Mouse (Mus musculus): ENCODE data around the gene Ephx4.

DNA sequence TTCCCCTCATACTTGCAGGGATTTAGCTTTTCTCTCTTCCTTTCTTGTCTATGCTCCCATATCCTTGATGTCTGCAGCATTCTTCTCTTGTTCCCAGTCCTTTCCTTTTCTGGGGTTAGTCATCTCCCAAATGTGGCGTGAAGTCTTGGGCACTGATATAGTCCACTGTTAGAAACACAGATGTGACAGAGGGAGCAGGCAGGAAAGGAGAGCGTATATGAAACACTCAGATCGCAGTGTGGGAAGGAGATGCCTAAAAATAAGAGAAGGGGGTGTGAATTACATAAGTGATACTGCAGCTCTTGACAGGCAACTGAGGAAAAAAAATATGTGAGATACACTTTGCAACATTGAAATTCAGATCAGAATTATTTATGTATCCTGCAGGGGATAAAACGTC is 2.8 kb downstream of the Ephx4 start:
- no peak for TF ChIP-seq CTCF (IDR thresholded peaks at IDR 0.05; ENCODE audit: borderline replicate concordance, insufficient read depth, low read depth, low read length)
- no peak for TF ChIP-seq POLR2A (IDR thresholded peaks at IDR 0.05; ENCODE audit: borderline replicate concordance, insufficient read depth, low read length)

Measured in cerebellum, adult 2 months (tissue).